Mouse (Mus musculus) forebrain, embryonic 12.5 days (tissue): ENCODE data around the gene Ccnt2. TPM values are rescaled to one million over a fixed set of nuclear protein-coding genes. Genes with fewer than 3 reads are reported as not detected.
"Not testable (repeated sequence)": the region's sequence is repeated elsewhere in the genome, so short reads cannot be mapped to it uniquely, and the experiment has no call there.

ENCODE experiments used
- ATAC-seq: fragments of 200-750 bp; cut with Nextera tagmentation; 2 replicates; pipeline ENCODE4 v1.8.0; 2017; ENCODE audit warnings: moderate TSS enrichment; ENCODE audit not compliant: low FRiP score
- H3K27ac ChIP-seq: fragments of 300-500 bp; sonication (generic); 2 replicates; pipeline ENCODE4 v1.5.1; 2016; ENCODE audit warnings: mild to moderate bottlenecking
- H3K27me3 ChIP-seq: fragments of 300-500 bp; sonication (generic); 2 replicates; pipeline ENCODE4 v1.6.1; 2016; ENCODE audit warnings: mild to moderate bottlenecking
- H3K36me3 ChIP-seq: fragments of 300-500 bp; sonication (generic); replicated peaks from 2 replicates; pipeline ENCODE4 v1.6.1; 2016; ENCODE audit warnings: mild to moderate bottlenecking
- H3K4me1 ChIP-seq: fragments of 300-500 bp; sonication (generic); 2 replicates; pipeline ENCODE4 v1.6.1; 2016
- H3K4me2 ChIP-seq: fragments of 300-500 bp; sonication (generic); 2 replicates; pipeline ENCODE4 v1.6.1; 2016; ENCODE audit warnings: mild to moderate bottlenecking, moderate library complexity
- H3K4me3 ChIP-seq: fragments of 300-500 bp; sonication (generic); replicated peaks from 2 replicates; pipeline ENCODE4 v1.5.1; 2016; ENCODE audit warnings: mild to moderate bottlenecking
- H3K9ac ChIP-seq: fragments of 300-500 bp; sonication (generic); 2 replicates; pipeline ENCODE4 v1.6.1; 2016; ENCODE audit warnings: mild to moderate bottlenecking
- H3K9me3 ChIP-seq: fragments of 300-500 bp; sonication (generic); 2 replicates; pipeline ENCODE4 v1.6.1; 2016
- WGBS: fragments of 180-500 bp; shearing (Covaris S2); methylation state at CpG from one replicate; pipeline ENCODE4 v1.1.7; 2016; 5-methylcytosine and 5-hydroxymethylcytosine counted together
- polyA plus RNA-seq: library from polyadenylated mRNA; unstranded; fragments of >200 nt; fragmentation: Nextera tagmentation; extraction: Ambion mirVana; gene quantifications from 2 replicates; pipeline ENCODE4 v1.2.1, GENCODE M21; 2016

Ccnt2 gene
- polyA plus RNA-seq = 115 and 119 TPM in 2 replicates

GRCm38 (mm10) chr1:127773803-127774500 is at the start of gene Ccnt2:
Gene Ccnt2 (plus strand): TSS chr1:127774164.
- Histone ChIP-seq H3K27me3 (no peaks in the 10 kb centered on the region), H3K4me3 (peak within 1 kb of the TSS; percentile 78), H3K9ac (peak within 1 kb of the TSS; percentile 90), H3K9me3 (no peaks in the 10 kb centered on the region), H3K4me2 (peak within 1 kb of the TSS; percentile 81), H3K36me3 (peaks cover 4% of the 10 kb centered on the region), H3K4me1 (peaks cover 27% of the 10 kb centered on the region), H3K27ac (peak within 1 kb of the TSS; percentile 91)
- WGBS = under 1% methylated on average over 63 of the region's 63 CpGs
- ATAC-seq = peak; percentile 99

- Histone ChIP-seq H3K36me3 (no peaks in the 10 kb centered on the region), H3K9me3 (no peaks in the 10 kb centered on the region), H3K27me3 (no peaks in the 10 kb centered on the region), H3K9ac (no peak within 1 kb of the TSS), H3K4me1 (no peaks in the 10 kb centered on the region), H3K4me3 (no peak within 1 kb of the TSS), H3K4me2 (no peak within 1 kb of the TSS), H3K27ac (no peak within 1 kb of the TSS)
- ATAC-seq = no peak
- 90% methylated on average over 4 of the region's 4 CpGs for WGBS
Measured at GRCm38 (mm10) chr1:127729096-127729495, 44.9 kb upstream of the Ccnt2 start, which contains the start of gene Acmsd. Gene Acmsd (plus strand): TSS chr1:127729413.

- Histone ChIP-seq H3K9me3 (no peaks in the 10 kb centered on the region), H3K4me2 (no peak overlapping the region), H3K4me3 (no peak overlapping the region), H3K36me3 (no peaks in the 10 kb centered on the region), H3K4me1 (no peaks in the 10 kb centered on the region), H3K27me3 (no peaks in the 10 kb centered on the region), H3K9ac (no peak overlapping the region), H3K27ac (no peak overlapping the region)
- WGBS = 50% methylated on average over 3 of the region's 3 CpGs
- ATAC-seq = no peak
Measured at GRCm38 (mm10) chr1:127731086-127731485, 42.9 kb upstream of the Ccnt2 start.

- Histone ChIP-seq H3K27ac (no peak overlapping the region), H3K4me1 (no peaks in the 10 kb centered on the region), H3K27me3 (no peaks in the 10 kb centered on the region), H3K36me3 (no peaks in the 10 kb centered on the region), H3K9ac (no peak overlapping the region), H3K4me2 (no peak overlapping the region), H3K4me3 (no peak overlapping the region), H3K9me3 (no peaks in the 10 kb centered on the region)
- 86% methylated on average over 3 of the region's 3 CpGs for WGBS
- no peak for ATAC-seq
Measured at GRCm38 (mm10) chr1:127732435-127732834, 41.5 kb upstream of the Ccnt2 start.

- no peaks in the 10 kb centered on the region for H3K9me3 ChIP-seq
- no peak overlapping the region for H3K4me2 ChIP-seq
- ATAC-seq = no peak
- no peak overlapping the region for H3K4me3 ChIP-seq
- no peaks in the 10 kb centered on the region for H3K4me1 ChIP-seq
- no peaks in the 10 kb centered on the region for H3K27me3 ChIP-seq
- 82% methylated on average over 3 of the region's 3 CpGs for WGBS
- H3K9ac ChIP-seq = no peak overlapping the region
- no peaks in the 10 kb centered on the region for H3K36me3 ChIP-seq
- no peak overlapping the region for H3K27ac ChIP-seq
Measured at GRCm38 (mm10) chr1:127732841-127733240, 41.1 kb upstream of the Ccnt2 start.

- no peaks in the 10 kb centered on the region for H3K27me3 ChIP-seq
- WGBS = 83% methylated on average over 3 of the region's 3 CpGs
- H3K27ac ChIP-seq = no peak overlapping the region
- H3K4me2 ChIP-seq = no peak overlapping the region
- H3K36me3 ChIP-seq = no peaks in the 10 kb centered on the region
- ATAC-seq = no peak
- no peak overlapping the region for H3K4me3 ChIP-seq
- H3K9me3 ChIP-seq = no peaks in the 10 kb centered on the region
- H3K9ac ChIP-seq = no peak overlapping the region
- H3K4me1 ChIP-seq = no peaks in the 10 kb centered on the region
Measured at GRCm38 (mm10) chr1:127735356-127735755, 38.6 kb upstream of the Ccnt2 start.

- H3K4me1 ChIP-seq = no peaks in the 10 kb centered on the region
- no peak overlapping the region for H3K4me2 ChIP-seq
- H3K36me3 ChIP-seq = no peaks in the 10 kb centered on the region
- H3K4me3 ChIP-seq = no peak overlapping the region
- no peaks in the 10 kb centered on the region for H3K27me3 ChIP-seq
- no peak overlapping the region for H3K27ac ChIP-seq
- H3K9me3 ChIP-seq = peaks cover 5% of the 10 kb centered on the region; the same call in 1 of the 2 replicates
- no peak for ATAC-seq
- no peak overlapping the region for H3K9ac ChIP-seq
- WGBS = 89% methylated on average over 11 of the region's 11 CpGs
Measured at GRCm38 (mm10) chr1:127750401-127751102, 23.4 kb upstream of the Ccnt2 start.

GRCm38 (mm10) chr1:127755806-127756205 is 18.2 kb upstream of the Ccnt2 start:
- WGBS = 80% methylated on average over 4 of the region's 4 CpGs
- Histone ChIP-seq H3K27me3 (no peaks in the 10 kb centered on the region), H3K4me1 (no peaks in the 10 kb centered on the region), H3K4me3 (no peak overlapping the region), H3K27ac (no peak overlapping the region), H3K4me2 (no peak overlapping the region), H3K9ac (no peak overlapping the region), H3K36me3 (no peaks in the 10 kb centered on the region), H3K9me3 (no peaks in the 10 kb centered on the region)
- no peak for ATAC-seq

- Histone ChIP-seq H3K9me3 (no peaks in the 10 kb centered on the region), H3K27ac (no peak overlapping the region), H3K4me1 (no peaks in the 10 kb centered on the region), H3K4me2 (no peak overlapping the region), H3K4me3 (no peak overlapping the region), H3K27me3 (no peaks in the 10 kb centered on the region), H3K36me3 (no peaks in the 10 kb centered on the region), H3K9ac (no peak overlapping the region)
- 73% methylated on average over 5 of the region's 5 CpGs for WGBS
- no peak for ATAC-seq
Measured at GRCm38 (mm10) chr1:127756331-127757163, 17.4 kb upstream of the Ccnt2 start.

- H3K4me2 ChIP-seq, ATAC-seq, H3K4me3 ChIP-seq, H3K4me1 ChIP-seq, H3K9me3 ChIP-seq, H3K27ac ChIP-seq, H3K36me3 ChIP-seq, H3K9ac ChIP-seq, H3K27me3 ChIP-seq: not testable (repeated sequence)
- WGBS = 96% methylated on average over 3 of the region's 3 CpGs
Measured at GRCm38 (mm10) chr1:127757164-127757545, 16.8 kb upstream of the Ccnt2 start.

GRCm38 (mm10) chr1:127765468-127765867 is 8.5 kb upstream of the Ccnt2 start:
- Histone ChIP-seq H3K4me1 (no peaks in the 10 kb centered on the region), H3K9me3 (no peaks in the 10 kb centered on the region), H3K36me3 (no peaks in the 10 kb centered on the region), H3K27ac (no peak overlapping the region), H3K4me2 (no peak overlapping the region), H3K27me3 (no peaks in the 10 kb centered on the region), H3K9ac (no peak overlapping the region), H3K4me3 (no peak overlapping the region)
- no peak for ATAC-seq
- 64% methylated on average over 2 of the region's 2 CpGs for WGBS

- ATAC-seq = no peak
- 89% methylated on average over 2 of the region's 2 CpGs for WGBS
- Histone ChIP-seq H3K27me3 (no peaks in the 10 kb centered on the region), H3K4me3 (no peak overlapping the region), H3K9ac (no peak overlapping the region), H3K4me1 (no peaks in the 10 kb centered on the region), H3K36me3 (no peaks in the 10 kb centered on the region), H3K9me3 (no peaks in the 10 kb centered on the region), H3K4me2 (no peak overlapping the region), H3K27ac (no peak overlapping the region)
Measured at GRCm38 (mm10) chr1:127766741-127767140, 7.2 kb upstream of the Ccnt2 start.
